In the genomic region with DNA sequence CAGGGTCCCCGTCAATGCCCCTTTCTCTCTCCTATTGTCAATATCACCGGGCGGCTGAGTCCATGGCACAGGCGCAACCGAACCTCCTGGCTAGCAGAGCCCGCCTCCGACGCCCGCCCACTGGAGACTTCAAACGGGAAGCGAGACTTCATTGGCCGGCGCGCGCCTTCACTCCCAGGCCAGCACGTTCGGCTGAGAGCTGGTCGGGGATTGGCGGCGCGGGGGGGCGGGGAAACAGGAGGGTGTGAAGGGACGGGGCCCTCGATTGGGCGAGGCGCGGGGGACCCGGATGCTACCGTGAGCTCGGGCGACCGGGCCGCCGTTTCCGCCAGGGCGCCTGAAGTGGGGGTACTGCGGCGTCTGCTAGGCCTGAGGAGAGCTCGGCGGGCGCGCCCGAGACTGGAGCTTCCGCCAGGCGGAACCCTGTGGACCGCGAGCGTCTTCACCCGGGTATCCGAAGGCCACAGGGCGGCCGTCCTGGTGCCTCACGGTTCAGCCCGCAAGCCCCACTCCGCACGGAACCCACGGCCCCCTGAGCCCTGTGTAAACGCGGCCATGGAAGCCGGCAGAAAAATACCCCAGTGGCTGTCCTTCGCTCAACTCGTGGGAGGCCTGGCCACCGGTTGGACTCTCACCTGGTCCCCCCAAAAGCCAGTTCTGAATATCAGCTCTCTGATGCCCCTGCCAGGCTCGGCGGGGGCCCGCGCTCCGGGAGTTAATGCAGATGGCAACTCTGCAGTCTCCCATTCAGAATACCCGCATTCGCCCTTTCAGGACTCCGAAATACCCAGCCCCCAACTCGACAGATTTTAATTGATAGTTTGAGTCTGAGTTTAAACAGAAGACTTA, we compare ENCODE assay signal across 8 mouse cellular contexts. TPM values are rescaled to one million over a fixed set of nuclear protein-coding genes. Genes with fewer than 3 reads are reported as not detected.
A peak's percentile ranks its signal among the peaks of the same experiment; 100 is the strongest.
DNase-seq lines count a peak whose midpoint lies in the region; ATAC-seq and TF ChIP-seq lines count a peak whose summit lies in the region.

TSS of gene Ppp2r5e (minus strand) at position 92 of the 849 bp plus-strand sequence.

- peak; percentile 100 for DNase-seq in G1E (ENCODE audit: low spot score)
- DNase-seq in cerebellum, adult 18-20 months, result peak; percentile 98 to 100
- DNase-seq in heart, postnatal 36 days, result peak; percentile 97
- DNase-seq in layer of hippocampus, adult 2 months (ENCODE audit: low spot score in 2 of 2), result peak; percentile 99
- peak; percentile 98 for DNase-seq in lung, embryonic 14.5 days
- DNase-seq in thymus, adult 2 months, result peak; percentile 98

- H3K4me3 ChIP-seq in G1E (ENCODE audit: low read depth, low read length), result peak within 1 kb of the TSS; percentile 97
- H3K4me3 ChIP-seq in forebrain, embryonic 16.5 days (replicated peaks; ENCODE audit: low read length), result peak within 1 kb of the TSS; percentile 94
- H3K4me3 ChIP-seq in layer of hippocampus, adult 2 months, result peak within 1 kb of the TSS; percentile 88
- peak within 1 kb of the TSS; percentile 98 for H3K4me3 ChIP-seq in lung, embryonic 14.5 days (ENCODE audit: low read depth, low read length)
- peak within 1 kb of the TSS; percentile 100 for H3K4me3 ChIP-seq in olfactory bulb, adult 2 months (ENCODE audit: insufficient read depth, low read depth, low read length)
- H3K4me3 ChIP-seq in thymus, adult 2 months (ENCODE audit: control insufficient read depth, insufficient read depth, low read length), result peak within 1 kb of the TSS; percentile 72

- no peak for TF ChIP-seq CTCF in G1E (IDR thresholded peaks at IDR 0.05; ENCODE audit: low read depth, low read length)
- peak; percentile 39; the same call in 1 of the 2 replicates for TF ChIP-seq CTCF in layer of hippocampus, adult 2 months (conservative IDR thresholded peaks at IDR 0.05)
- TF ChIP-seq CTCF in lung, embryonic 14.5 days (IDR thresholded peaks at IDR 0.05; ENCODE audit: low read depth), result 0 out of 2 replicates have a peak, but pooled peaks have one; percentile 1
- no peak for TF ChIP-seq CTCF in olfactory bulb, adult 2 months (IDR thresholded peaks at IDR 0.05; ENCODE audit: insufficient read depth, low read depth, low read length)
- peak; percentile 59 for TF ChIP-seq CTCF in thymus, adult 2 months (IDR thresholded peaks at IDR 0.05; ENCODE audit: borderline replicate concordance, control insufficient read depth, extremely low read depth, insufficient read depth, low read length, poor library complexity)

- H3K36me3 ChIP-seq in G1E (replicated peaks), result peaks cover 22% of the 10 kb centered on the region
- 0 out of 2 replicates have a peak, but pooled peaks cover 4% of the 10 kb centered on the region for H3K36me3 ChIP-seq in forebrain, embryonic 16.5 days (ENCODE audit: control insufficient read depth, insufficient read depth)
- peaks cover 17% of the 10 kb centered on the region for H3K36me3 ChIP-seq in lung, embryonic 14.5 days (ENCODE audit: insufficient read depth)
- peaks cover 11% of the 10 kb centered on the region for H3K36me3 ChIP-seq in thymus, adult 2 months (ENCODE audit: control insufficient read depth, insufficient read depth, low read length)

- peak; percentile 94 for ATAC-seq in G1E (ENCODE audit: extremely low read depth, insufficient number of reproducible peaks, low FRiP score, poor library complexity, severe bottlenecking)
- ATAC-seq in forebrain, embryonic 16.5 days, result peak; percentile 99
- ATAC-seq in lung, embryonic 14.5 days (ENCODE audit: insufficient read depth), result peak; percentile 100

- peak within 1 kb of the TSS; percentile 98 for H3K27ac ChIP-seq in forebrain, embryonic 16.5 days (ENCODE audit: low read length)
- peak within 1 kb of the TSS; percentile 95 for H3K27ac ChIP-seq in layer of hippocampus, adult 2 months
- peak within 1 kb of the TSS; percentile 96 for H3K27ac ChIP-seq in lung, embryonic 14.5 days (ENCODE audit: low read depth)
- peak within 1 kb of the TSS; percentile 88 for H3K27ac ChIP-seq in olfactory bulb, adult 2 months (ENCODE audit: insufficient read depth, low read depth, low read length)
- H3K27ac ChIP-seq in thymus, adult 2 months (ENCODE audit: control insufficient read depth, insufficient read depth, low read length), result peak within 1 kb of the TSS; percentile 66

- peak within 1 kb of the TSS; percentile 97 for H3K9ac ChIP-seq in forebrain, embryonic 16.5 days (replicated peaks; ENCODE audit: low read depth, low read length)
- H3K9ac ChIP-seq in lung, embryonic 14.5 days, result peak within 1 kb of the TSS; percentile 97

- H3K4me2 ChIP-seq in forebrain, embryonic 16.5 days (ENCODE audit: low read length), result peak within 1 kb of the TSS; percentile 90
- peak within 1 kb of the TSS; percentile 75 for H3K4me2 ChIP-seq in lung, embryonic 14.5 days

- H3K9me3 ChIP-seq in G1E (replicated peaks), result no peaks in the 10 kb centered on the region
- no peaks in the 10 kb centered on the region for H3K9me3 ChIP-seq in forebrain, embryonic 16.5 days (ENCODE audit: control insufficient read depth, low read length)
- no peaks in the 10 kb centered on the region for H3K9me3 ChIP-seq in lung, embryonic 14.5 days (ENCODE audit: low read depth, low read length)

- peak; percentile 92 for TF ChIP-seq POLR2A in olfactory bulb, adult 2 months (IDR thresholded peaks at IDR 0.05; ENCODE audit: insufficient read depth, low read depth, low read length)
- TF ChIP-seq POLR2A in thymus, adult 2 months (IDR thresholded peaks at IDR 0.05; ENCODE audit: control insufficient read depth, extremely low read depth, insufficient read depth, low read length, poor library complexity), result peak; percentile 91

- intact Hi-C loops in heart, postnatal 36 days (cut with DNase I), result loop anchor here (2.0 to 10.0 kb wide), 3 partner anchors 71 to 138 kb away; partner anchors contain the start of genes Sgpp1 and Wdr89

- H3K4me1 ChIP-seq in G1E (ENCODE audit: insufficient read depth, low read depth, low read length), result peaks cover 49% of the 10 kb centered on the region
- peaks cover 12% of the 10 kb centered on the region for H3K4me1 ChIP-seq in forebrain, embryonic 16.5 days (replicated peaks; ENCODE audit: control insufficient read depth, insufficient read depth, low read length)
- H3K4me1 ChIP-seq in lung, embryonic 14.5 days (ENCODE audit: insufficient read depth), result peaks cover 5% of the 10 kb centered on the region; the same call in 1 of the 2 replicates
- H3K4me1 ChIP-seq in olfactory bulb, adult 2 months (ENCODE audit: control insufficient read depth, insufficient read depth, low read length), result peaks cover 4% of the 10 kb centered on the region; the same call in 1 of the 2 replicates
- peaks cover 5% of the 10 kb centered on the region for H3K4me1 ChIP-seq in thymus, adult 2 months (replicated peaks; ENCODE audit: control insufficient read depth, insufficient read depth, low read length)

- WGBS in forebrain, embryonic 16.5 days, result under 1% methylated on average over 71 of the region's 72 CpGs
- WGBS in lung, embryonic 14.5 days, result under 1% methylated on average over 72 of the region's 72 CpGs
- under 1% methylated on average over 72 of the region's 72 CpGs for WGBS in olfactory bulb, adult 2 months
- WGBS in thymus, adult 2 months, result under 1% methylated on average over 72 of the region's 72 CpGs

- H3K27me3 ChIP-seq in G1E (ENCODE audit: insufficient read depth, low read length), result no peaks in the 10 kb centered on the region
- no peaks in the 10 kb centered on the region for H3K27me3 ChIP-seq in forebrain, embryonic 16.5 days (replicated peaks; ENCODE audit: control insufficient read depth, insufficient read depth, low read length)
- no peaks in the 10 kb centered on the region for H3K27me3 ChIP-seq in lung, embryonic 14.5 days (ENCODE audit: insufficient read depth, low read length)
- no peaks in the 10 kb centered on the region for H3K27me3 ChIP-seq in thymus, adult 2 months (ENCODE audit: control insufficient read depth, insufficient read depth, low read length)

RNA-seq across cellular contexts. Expression of gene Ppp2r5e, which starts in this region (rescaled TPM):
- 69.2 and 111 TPM in 2 replicates for total RNA-seq in G1E (2014; fragmentation: Nextera tagmentation)
- total RNA-seq in G1E (2017), result 19.3 and 20.4 TPM in 2 replicates
- polyA plus RNA-seq in G1E (2012), result 74.6 and 107 TPM in 2 replicates
- 22.1 and 23.8 TPM in 2 replicates for polyA plus RNA-seq in forebrain, embryonic 16.5 days (2015; fragmentation: Nextera tagmentation; extraction: Ambion mirVana)
- 10 to 100 TPM; 32.4 to 32.8 TPM for total RNA-seq in heart, postnatal 36 days (2021)
- 10 to 100 TPM; 79.1 to 80.1 TPM for total RNA-seq in layer of hippocampus, adult 2 months (2021)
- 19.9 and 20.3 TPM in 2 replicates for polyA plus RNA-seq in lung, embryonic 14.5 days (2014; fragmentation: Nextera tagmentation; extraction: Ambion mirVana)
- polyA plus RNA-seq in olfactory bulb, adult 2 months (2012; ENCODE audit: insufficient read depth, insufficient read length, low replicate concordance, missing spikeins), result 553 TPM in 1 of 2 replicates, not detected in the other
- polyA plus RNA-seq in thymus, adult 2 months (2012; rRNA removed), result 22.2 and 49.0 TPM in 2 replicates

Comparison
In these comparisons a context has a peak if more than half of its experiments do, and no peak if none do; other contexts are left out.
1. Peak in every context shown above with its lines: DNase-seq, ATAC-seq, H3K4me3 ChIP-seq and H3K27ac ChIP-seq.
2. CTCF ChIP-seq: peak in layer of hippocampus, adult 2 months (single experiment), lung, embryonic 14.5 days (single experiment) and thymus, adult 2 months (single experiment); none in G1E (single experiment) and olfactory bulb, adult 2 months (single experiment).